Mouse (Mus musculus) CH12.LX (cell line): ENCODE measurements around the gene Adamtsl5. TPM values are rescaled to one million over a fixed set of nuclear protein-coding genes. Genes with fewer than 3 reads are reported as not detected.

Experiments used
- DNase-seq: peaks from one replicate; pipeline ENCODE4 v3.0.0-alpha.2; 2013; ENCODE audit errors: extremely low read depth
- H3K27ac ChIP-seq: 2 replicates; pipeline ENCODE4 v1.5.1; 2012; ENCODE audit warnings: low read depth, mild to moderate bottlenecking, control low read depth, moderate library complexity; ENCODE audit not compliant: insufficient read depth
- H3K27me3 ChIP-seq: replicated peaks from 2 replicates; pipeline ENCODE3; 2012; ENCODE audit warnings: inconsistent platforms
- H3K36me3 ChIP-seq, 2 experiments: replicated peaks in 1 of 2; 2 replicates each; pipeline versions ENCODE3 to v1.6.1; 2012; ENCODE audit warnings: inconsistent platforms in 1 of 2, low read length in 1 of 2, mild to moderate bottlenecking in 1 of 2, mixed read lengths in 1 of 2, moderate library complexity in 1 of 2; ENCODE audit not compliant: control insufficient read depth in 1 of 2, insufficient read depth in 1 of 2
- H3K4me1 ChIP-seq, 2 experiments: 2 replicates each; pipeline ENCODE4 v1.6.1; 2012; ENCODE audit warnings: inconsistent platforms in 1 of 2, moderate library complexity in 1 of 2; ENCODE audit not compliant: insufficient read depth in 2 of 2, control insufficient read depth in 1 of 2
- H3K4me2 ChIP-seq: 2 replicates; pipeline ENCODE4 v1.6.1; 2012; ENCODE audit warnings: low read depth, mild to moderate bottlenecking, control low read depth; ENCODE audit not compliant: poor library complexity, insufficient read depth, severe bottlenecking
- H3K4me3 ChIP-seq, 3 experiments: fragments of 150-350 bp in 1 of 3; sonication (generic) in 1 of 3; replicated peaks in 1 of 3; 2 replicates each; pipeline versions ENCODE3 to v1.5.1; 2011 to 2012; ENCODE audit warnings: low read depth in 2 of 3, low read length in 2 of 3, mild to moderate bottlenecking in 2 of 3, moderate library complexity in 2 of 3, control low read depth in 1 of 3, improper control_type of control experiment in 1 of 3, inconsistent platforms in 1 of 3, mixed read lengths in 1 of 3; ENCODE audit not compliant: poor library complexity in 1 of 3
- H3K79me2 ChIP-seq: replicated peaks from 2 replicates; pipeline ENCODE4 v1.6.1; 2012; ENCODE audit warnings: mild to moderate bottlenecking, moderate library complexity; ENCODE audit not compliant: control insufficient read depth, poor library complexity, insufficient read depth, severe bottlenecking; ENCODE audit errors: extremely low read depth
- H3K9ac ChIP-seq: 2 replicates; pipeline ENCODE4 v1.6.1; 2012; ENCODE audit warnings: low read depth, mild to moderate bottlenecking, control low read depth, moderate library complexity; ENCODE audit not compliant: insufficient read depth
- H3K9me3 ChIP-seq: replicated peaks from 2 replicates; pipeline ENCODE3; 2012; ENCODE audit warnings: low read length, inconsistent platforms, mixed read lengths
- BHLHE40 ChIP-seq: IDR thresholded peaks from 2 replicates; pipeline ENCODE4 v1.6.1; 2011; ENCODE audit warnings: mild to moderate bottlenecking, low read depth, low read length, improper control_type of control experiment
- CHD1 ChIP-seq: IDR thresholded peaks from 2 replicates; pipeline ENCODE4 v1.6.1; 2012; ENCODE audit warnings: low read depth, low read length, improper control_type of control experiment, inconsistent platforms
- CHD2 ChIP-seq: IDR thresholded peaks from 2 replicates; pipeline ENCODE4 v1.6.1; 2011; ENCODE audit warnings: low read length, improper control_type of control experiment
- E2F4 ChIP-seq: IDR thresholded peaks from 2 replicates; pipeline ENCODE4 v1.6.1; 2011; ENCODE audit warnings: low read depth, low read length, improper control_type of control experiment; ENCODE audit not compliant: insufficient replicate concordance
- ELF1 ChIP-seq: IDR thresholded peaks from 2 replicates; pipeline ENCODE4 v1.6.1; 2014; ENCODE audit warnings: low read depth, mild to moderate bottlenecking, inconsistent platforms, low read length, improper control_type of control experiment
- EP300 ChIP-seq: IDR thresholded peaks from 2 replicates; pipeline ENCODE4 v1.6.1; 2011; ENCODE audit warnings: low read length, improper control_type of control experiment
- ETS1 ChIP-seq: conservative IDR thresholded peaks from 2 replicates; pipeline ENCODE4 v1.6.1; 2012; ENCODE audit warnings: low read depth, mild to moderate bottlenecking, inconsistent platforms, low read length, improper control_type of control experiment, moderate library complexity
- HCFC1 ChIP-seq: IDR thresholded peaks from 2 replicates; pipeline ENCODE4 v1.6.1; 2012; ENCODE audit warnings: low read depth, mild to moderate bottlenecking, inconsistent platforms, low read length, improper control_type of control experiment
- JUN ChIP-seq: IDR thresholded peaks from 2 replicates; pipeline ENCODE4 v1.6.1; 2011; ENCODE audit warnings: low read depth, mild to moderate bottlenecking, low read length, improper control_type of control experiment, moderate library complexity; ENCODE audit not compliant: insufficient read depth
- JUND ChIP-seq: conservative IDR thresholded peaks from 2 replicates; pipeline ENCODE4 v1.6.1; 2011; ENCODE audit warnings: low read depth, low read length, improper control_type of control experiment
- MAFK ChIP-seq: IDR thresholded peaks from 2 replicates; pipeline ENCODE4 v1.6.1; 2011; ENCODE audit warnings: low read length, improper control_type of control experiment; ENCODE audit not compliant: insufficient replicate concordance
- MAX ChIP-seq: IDR thresholded peaks from 2 replicates; pipeline ENCODE4 v1.6.1; 2011; ENCODE audit warnings: low read length, improper control_type of control experiment
- MEF2A ChIP-seq: IDR thresholded peaks from 2 replicates; pipeline ENCODE4 v1.6.1; 2014; ENCODE audit warnings: low read depth, mild to moderate bottlenecking, inconsistent platforms, low read length, improper control_type of control experiment, borderline replicate concordance
- MXI1 ChIP-seq: IDR thresholded peaks from 2 replicates; pipeline ENCODE4 v1.6.1; 2011; ENCODE audit warnings: mild to moderate bottlenecking, low read depth, low read length, improper control_type of control experiment
- NELFE ChIP-seq: IDR thresholded peaks from 2 replicates; pipeline ENCODE4 v1.6.1; 2011; ENCODE audit warnings: low read depth, low read length, improper control_type of control experiment
- NRF1 ChIP-seq: IDR thresholded peaks from 2 replicates; pipeline ENCODE4 v1.6.1; 2014; ENCODE audit warnings: low read depth, mild to moderate bottlenecking, inconsistent platforms, low read length, improper control_type of control experiment, moderate library complexity
- PAX5 ChIP-seq: IDR thresholded peaks from 2 replicates; pipeline ENCODE4 v1.6.1; 2012; ENCODE audit warnings: low read length, inconsistent platforms, mixed read lengths
- POLR2AphosphoS2 ChIP-seq: IDR thresholded peaks from 2 replicates; pipeline ENCODE4 v1.6.1; 2011; ENCODE audit warnings: low read depth, low read length, improper control_type of control experiment
- RAD21 ChIP-seq: IDR thresholded peaks from 2 replicates; pipeline ENCODE4 v1.6.1; 2011; ENCODE audit warnings: low read depth, mild to moderate bottlenecking, low read length, improper control_type of control experiment, moderate library complexity
- SMC3 ChIP-seq: IDR thresholded peaks from 2 replicates; pipeline ENCODE4 v1.6.1; 2011; ENCODE audit warnings: low read depth, low read length, improper control_type of control experiment
- UBTF ChIP-seq: IDR thresholded peaks from 2 replicates; pipeline ENCODE4 v1.6.1; 2012; ENCODE audit warnings: low read depth, mild to moderate bottlenecking, inconsistent platforms, low read length, improper control_type of control experiment, moderate library complexity
- USF1 ChIP-seq: IDR thresholded peaks from 2 replicates; pipeline ENCODE4 v1.6.1; 2014; ENCODE audit warnings: low read depth, mild to moderate bottlenecking, inconsistent platforms, low read length, improper control_type of control experiment
- USF2 ChIP-seq: conservative IDR thresholded peaks from 2 replicates; pipeline ENCODE4 v1.6.1; 2011; ENCODE audit warnings: low read depth, low read length, improper control_type of control experiment
- ZC3H11A ChIP-seq: IDR thresholded peaks from 2 replicates; pipeline ENCODE4 v1.6.1; 2012; ENCODE audit warnings: low read depth, mild to moderate bottlenecking, inconsistent platforms, low read length, improper control_type of control experiment
- ZNF384 ChIP-seq: IDR thresholded peaks from 2 replicates; pipeline ENCODE4 v1.6.1; 2012; ENCODE audit warnings: low read depth, low read length, improper control_type of control experiment, inconsistent platforms
- dilution Hi-C: fragments of 300-500 bp; cut with MboI; formaldehyde crosslinking; loops from 2 replicates; pipeline ENCODE4 v1.14.3; 2020; ENCODE audit warnings: low sequenced_read_pairs; ENCODE audit not compliant: extremely low pct_unique_long_range_greater_than_20kb, extremely low pct_ligation_motif_present
- in situ Hi-C: fragments of 300-500 bp; cut with MboI; formaldehyde crosslinking; loops from 3 replicates; pipeline ENCODE4 v1.14.3; 2019; ENCODE audit warnings: low sequenced_read_pairs, low pct_ligation_motif_present, low pct_unique_long_range_greater_than_20kb, mixed read lengths
- polyA plus RNA-seq: library from polyadenylated mRNA; unstranded; fragments of >175 nt; gene quantifications from 2 replicates; pipeline ENCODE4 v1.2.1, GENCODE M21; 2012; ENCODE audit warnings: low read depth; ENCODE audit not compliant: insufficient read length
- total RNA-seq, 2 experiments: library from RNA; depleted of rRNA; stranded (reverse); fragments of 300-350 nt in 1 of 2; fragments of >200 nt in 1 of 2; gene quantifications; 2 replicates each; pipeline ENCODE4 v1.2.3; 2012 to 2014

The Adamtsl5 gene
- total and polyA plus RNA-seq, 3 experiments: 0.16 to 0.55 (median 0.27) TPM

GRCm38 (mm10) chr10:80298571-80299281 is 49.5 kb downstream of the Adamtsl5 start:
- TF ChIP-seq E2F4: no peak
- no peak for TF ChIP-seq PAX5
- no peak for TF ChIP-seq ZNF384
- no peak for TF ChIP-seq UBTF
- TF ChIP-seq ZC3H11A: no peak
- TF ChIP-seq EP300: no peak
- no peak for TF ChIP-seq ETS1
- TF ChIP-seq MAFK: no peak
- no peak for TF ChIP-seq SMC3
- TF ChIP-seq JUND: no peak
- no peak for TF ChIP-seq RAD21
- no peak for TF ChIP-seq USF2
- TF ChIP-seq JUN: no peak
- no peak for TF ChIP-seq MAX
- no peak for TF ChIP-seq MXI1
- Histone ChIP-seq H3K9ac (no peak overlapping the region), H3K4me3 (no peak overlapping the region), H3K9me3 (no peaks in the 10 kb centered on the region), H3K79me2 (peaks cover 3% of the 10 kb centered on the region), H3K27me3 (peaks cover 46% of the 10 kb centered on the region), H3K4me1 (peaks cover 8 to 30% of the 10 kb centered on the region in 2 experiments; a peak in 3 of 4 replicates), H3K36me3 (peaks cover 14 to 19% of the 10 kb centered on the region in 2 experiments), H3K27ac (no peak overlapping the region), H3K4me2 (no peak overlapping the region)
- in situ Hi-C loops (no loop called here), dilution Hi-C loops (no loop called here)
- DNase-seq: no peak

- DNase-seq: no peak
- TF ChIP-seq CHD1 (no peak), BHLHE40 (no peak), NRF1 (no peak), HCFC1 (no peak), USF1 (no peak), POLR2AphosphoS2 (no peak), SMC3 (no peak), ELF1 (no peak), MEF2A (no peak), CHD2 (no peak), NELFE (no peak), UBTF (no peak)
- no peak overlapping the region for H3K27ac ChIP-seq
- in situ Hi-C loops: no loop called here
- H3K4me3 ChIP-seq: no peak overlapping the region
- H3K4me1 ChIP-seq: peaks cover 8 to 30% of the 10 kb centered on the region in 2 experiments; a peak in 3 of 4 replicates
- dilution Hi-C loops: no loop called here
- peaks cover 39% of the 10 kb centered on the region for H3K27me3 ChIP-seq
- peaks cover 18 to 29% of the 10 kb centered on the region in 2 experiments for H3K36me3 ChIP-seq
- peaks cover 14% of the 10 kb centered on the region for H3K79me2 ChIP-seq
- H3K4me2 ChIP-seq: no peak overlapping the region
- H3K9ac ChIP-seq: no peak overlapping the region
- no peaks in the 10 kb centered on the region for H3K9me3 ChIP-seq
Measured at GRCm38 (mm10) chr10:80297526-80298133, 50.6 kb downstream of the Adamtsl5 start.
